Mouse (Mus musculus) brown adipose tissue, adult 24 weeks (tissue): ENCODE measurements at regions not wholly inside any gene's neighbourhood (a gene's known extent, or its start where the extent isn't known, plus 50 kb on each side); places are given as distances from the start of the nearest gene placed in this dataset.
"Not testable (repeated sequence)": the region's sequence is repeated elsewhere in the genome, so short reads cannot be mapped to it uniquely, and the experiment has no call there.

Experiments
- H3K27ac ChIP-seq: fragments of 200-500 bp; replicated peaks from 2 replicates; pipeline ENCODE4 v1.5.1; 2012; ENCODE audit warnings: low read depth, mild to moderate bottlenecking, low read length
- H3K4me1 ChIP-seq: fragments of 200-500 bp; 2 replicates; pipeline ENCODE4 v1.6.1; 2012; ENCODE audit warnings: low read length, mixed read lengths; ENCODE audit not compliant: control insufficient read depth, insufficient read depth, insufficient read length
- H3K4me3 ChIP-seq: fragments of 200-500 bp; 2 replicates; pipeline ENCODE4 v1.5.1; 2012; ENCODE audit warnings: low read depth, mild to moderate bottlenecking, low read length, moderate library complexity; ENCODE audit not compliant: insufficient read depth

DNA sequence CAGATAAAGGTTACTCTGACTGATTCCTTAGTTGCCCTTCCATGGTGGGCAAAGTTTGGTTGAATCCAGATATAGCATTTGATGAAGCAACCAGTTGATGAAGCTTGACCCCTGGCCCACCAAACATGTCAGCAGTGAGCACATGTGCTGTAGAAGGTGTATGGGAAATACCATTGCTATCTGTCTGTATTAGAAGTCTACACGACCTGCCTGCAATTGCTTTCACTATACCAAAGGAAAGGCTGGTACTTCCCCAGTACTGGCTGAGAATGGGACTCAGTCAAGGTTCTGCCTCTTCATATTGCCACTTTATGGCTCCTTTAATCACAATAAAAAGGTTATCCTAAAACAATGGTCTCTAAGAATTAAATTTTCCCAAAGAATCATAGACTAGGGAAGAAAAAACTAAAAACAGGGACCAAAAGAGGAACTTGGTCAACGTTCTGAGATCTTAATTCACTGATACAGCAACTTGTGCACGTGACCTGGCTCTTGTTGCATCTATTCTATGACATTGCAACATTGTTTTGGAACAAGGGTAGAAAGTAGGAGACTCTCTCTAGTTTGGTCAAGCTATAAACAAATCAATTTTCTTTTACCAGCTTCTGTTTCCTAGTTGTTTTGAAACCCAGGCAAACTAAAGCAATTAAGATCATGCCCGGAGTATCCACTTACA is 284.0 kb downstream of the Rapgef2 start:
- Histone ChIP-seq H3K4me1 (no peaks in the 10 kb centered on the region), H3K4me3 (no peak overlapping the region)

DNA sequence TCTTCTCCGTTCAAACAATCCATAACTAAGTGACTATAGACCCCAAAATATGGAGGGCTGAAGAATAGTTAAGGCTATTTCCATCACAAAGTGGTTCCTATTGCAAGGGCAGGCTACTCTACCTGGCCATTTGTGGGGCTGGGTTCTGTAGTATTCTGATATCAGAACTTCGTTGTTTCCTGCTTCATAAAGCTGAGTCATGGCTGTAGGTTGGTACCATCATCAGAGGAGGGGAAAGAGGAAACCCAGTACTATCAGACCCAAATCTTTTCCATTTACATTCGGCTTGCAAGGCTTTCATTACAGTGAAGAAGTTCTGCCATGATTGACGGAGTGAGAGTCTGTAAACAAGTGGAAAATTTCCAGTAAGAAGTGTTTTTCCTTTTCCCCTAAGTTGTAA is 284.6 kb downstream of the Rapgef2 start:
- no peak overlapping the region for H3K27ac ChIP-seq
- no peaks in the 10 kb centered on the region for H3K4me1 ChIP-seq
- H3K4me3 ChIP-seq: no peak overlapping the region

More for the DNA sequence above, 284.0 kb downstream of the Rapgef2 start:
- no peak overlapping the region for H3K27ac ChIP-seq

- H3K4me1 ChIP-seq: no peaks in the 10 kb centered on the region
- no peak overlapping the region for H3K4me3 ChIP-seq
- H3K27ac ChIP-seq: no peak overlapping the region
These were observed 286.0 kb downstream of the Rapgef2 start for GRCm38 (mm10) chr3:79000293-79000692.

DNA sequence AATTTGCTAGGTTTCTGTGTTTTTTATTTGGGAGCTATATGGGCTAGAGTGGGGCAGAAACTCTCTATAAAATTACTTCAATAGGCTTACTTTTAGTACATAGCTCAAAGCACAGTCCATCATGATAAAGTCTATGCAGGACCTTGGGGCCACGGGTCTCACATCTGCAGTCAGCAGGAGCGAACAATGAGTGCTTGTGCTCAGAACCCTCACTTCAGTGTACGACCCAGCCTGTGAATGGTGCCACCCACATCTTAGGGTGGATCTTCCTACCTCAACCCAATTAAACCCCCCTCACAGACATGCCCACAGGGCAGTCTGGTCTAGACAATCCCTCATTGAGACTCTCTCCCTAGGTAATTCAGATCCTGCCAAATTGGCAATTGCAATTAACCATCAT is 286.5 kb downstream of the Rapgef2 start:
- H3K27ac ChIP-seq: no peak overlapping the region
- no peak overlapping the region for H3K4me3 ChIP-seq

GRCm38 (mm10) chr3:78988120-78988519 is 298.2 kb downstream of the Rapgef2 start:
- no peak overlapping the region for H3K4me3 ChIP-seq
- peaks cover 13% of the 10 kb centered on the region; the same call in 1 of the 2 replicates for H3K4me1 ChIP-seq
- peak overlapping the region; percentile 78 for H3K27ac ChIP-seq

More for the DNA sequence above, 286.5 kb downstream of the Rapgef2 start:
- no peaks in the 10 kb centered on the region for H3K4me1 ChIP-seq

GRCm38 (mm10) chr3:78986726-78987125 is 299.6 kb downstream of the Rapgef2 start:
- Histone ChIP-seq H3K27ac (no peak overlapping the region), H3K4me1 (peaks cover 13% of the 10 kb centered on the region; the same call in 1 of the 2 replicates), H3K4me3 (no peak overlapping the region)

DNA sequence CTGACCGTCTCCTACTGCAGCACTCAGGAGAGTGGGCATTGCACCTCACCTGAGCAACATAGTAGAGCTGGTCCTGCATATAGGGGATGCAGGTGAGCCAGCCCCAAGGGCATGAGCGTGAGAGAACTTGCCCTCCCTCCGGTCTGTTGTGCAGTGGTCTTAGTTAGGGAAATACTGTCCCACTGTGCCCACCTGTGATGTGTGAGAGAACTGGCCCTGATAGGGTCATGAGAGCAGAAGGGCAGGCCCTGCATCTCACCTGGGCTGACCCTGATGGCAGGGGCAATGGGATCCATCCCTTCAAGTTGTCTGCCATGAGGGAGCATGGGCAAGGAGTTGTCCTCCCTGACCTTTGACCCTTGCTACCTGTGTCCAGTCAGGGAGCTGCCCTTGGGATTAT is 305.3 kb downstream of the Rapgef2 start:
- Histone ChIP-seq H3K4me3 (no peak overlapping the region), H3K27ac (no peak overlapping the region), H3K4me1 (no peaks in the 10 kb centered on the region)

- H3K27ac ChIP-seq: no peak overlapping the region
- no peak overlapping the region for H3K4me3 ChIP-seq
- H3K4me1 ChIP-seq: no peaks in the 10 kb centered on the region
These were observed 307.5 kb downstream of the Rapgef2 start for GRCm38 (mm10) chr3:78978781-78979180.

DNA sequence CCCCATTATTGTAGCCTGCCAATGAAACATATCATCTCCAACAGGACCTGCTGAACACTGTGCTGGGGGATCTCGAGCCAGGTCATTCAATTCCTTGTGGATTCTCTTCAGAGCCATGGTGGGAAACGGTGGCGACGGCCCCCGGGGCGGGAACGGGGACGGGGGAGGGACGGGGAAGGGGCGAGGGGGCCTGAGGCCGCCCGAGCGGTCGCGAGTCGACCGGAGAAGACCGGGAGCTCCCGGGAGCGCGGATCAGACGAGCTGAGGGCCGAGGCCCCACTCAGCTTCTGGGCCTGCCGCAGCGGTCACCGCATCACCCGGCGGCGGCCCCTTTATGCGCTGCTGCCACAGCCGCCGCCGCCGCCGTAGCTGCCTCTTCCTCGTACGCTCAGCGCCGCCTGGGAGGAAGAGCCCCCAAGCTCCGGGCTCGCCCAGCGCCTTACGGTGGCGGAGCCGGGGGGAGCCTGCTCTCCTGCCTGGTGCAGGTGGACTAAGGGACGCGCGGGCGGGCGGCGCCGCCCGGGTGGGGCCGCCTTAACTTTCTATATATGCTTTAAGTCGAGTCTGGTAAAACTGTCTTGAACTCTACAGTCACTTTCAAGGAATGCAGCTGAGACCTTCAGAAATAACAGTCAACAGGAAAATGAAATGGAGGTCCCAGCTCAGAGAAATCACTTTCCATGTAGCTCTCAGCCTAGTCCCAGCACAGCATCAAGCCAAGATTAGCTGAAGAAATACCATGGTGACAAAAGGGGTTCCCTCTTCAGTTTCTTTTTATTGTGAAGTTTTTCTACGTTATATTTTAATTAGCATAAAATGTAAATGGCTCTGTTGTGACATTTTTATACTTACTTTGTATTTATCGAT is 319.4 kb downstream of the Rapgef2 start:
- H3K4me1 ChIP-seq, H3K27ac ChIP-seq: not testable (repeated sequence)
- H3K4me3 ChIP-seq: peak overlapping the region; percentile 63

DNA sequence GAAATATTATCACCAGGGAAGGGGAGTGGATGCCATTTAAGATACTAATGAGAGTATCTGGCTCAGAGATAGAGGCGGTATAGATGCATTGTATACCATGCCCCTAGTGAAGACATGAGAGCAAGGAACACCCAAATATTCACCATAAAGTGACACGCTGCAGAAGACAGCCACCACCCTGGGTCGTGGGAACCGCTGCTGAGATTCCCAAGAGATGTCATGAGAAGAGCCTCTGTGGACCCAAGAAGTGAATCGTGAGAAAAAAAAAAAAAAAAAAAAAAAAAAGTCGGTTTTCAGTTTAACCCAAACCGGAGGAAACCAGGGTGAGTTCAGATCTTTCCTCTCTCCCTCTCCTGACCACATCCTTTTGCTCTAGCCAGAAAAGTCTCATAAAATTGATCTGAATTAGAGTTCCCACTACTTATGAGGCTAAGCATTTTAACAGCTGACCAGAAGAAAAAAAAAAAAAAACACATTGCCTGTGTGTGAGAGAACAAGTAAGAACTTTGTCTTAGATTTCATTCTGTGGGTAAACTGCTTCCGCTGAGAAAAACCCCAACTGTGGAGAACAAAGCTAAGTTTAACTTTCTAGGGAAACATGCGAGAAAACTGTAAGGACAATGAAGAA is 322.0 kb downstream of the Rapgef2 start:
- peak overlapping the region; percentile 58 for H3K27ac ChIP-seq
- H3K4me3 ChIP-seq: no peak overlapping the region
- no peaks in the 10 kb centered on the region for H3K4me1 ChIP-seq

- Histone ChIP-seq H3K4me1 (no peaks in the 10 kb centered on the region), H3K27ac (no peak overlapping the region), H3K4me3 (no peak overlapping the region)
These were observed 327.5 kb downstream of the Rapgef2 start for GRCm38 (mm10) chr3:78958781-78959180.

DNA sequence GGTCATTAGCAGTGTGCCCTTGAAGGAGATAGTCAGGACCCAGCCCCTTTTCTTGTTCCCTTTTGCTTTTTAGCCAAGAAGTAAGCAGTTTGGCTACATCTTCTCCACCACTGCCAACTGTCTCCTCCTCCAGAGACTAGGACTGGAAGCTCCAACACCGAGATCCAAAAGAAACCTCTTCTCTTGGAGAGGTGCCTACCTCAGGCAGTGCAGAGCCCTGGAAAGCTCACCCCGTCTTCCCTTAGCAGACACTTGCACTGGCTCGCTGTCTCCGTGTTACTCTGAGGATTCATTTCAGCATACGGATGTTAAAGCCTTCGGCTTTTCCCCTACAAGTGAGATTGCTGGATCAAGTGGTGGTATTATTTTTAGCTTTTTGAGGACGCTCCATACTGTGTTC is 331.0 kb downstream of the Rapgef2 start:
- Histone ChIP-seq H3K4me3 (no peak overlapping the region), H3K27ac (no peak overlapping the region), H3K4me1 (no peaks in the 10 kb centered on the region)

- not testable (repeated sequence) for H3K4me3 ChIP-seq, H3K4me1 ChIP-seq, H3K27ac ChIP-seq
These were observed 336.9 kb downstream of the Rapgef2 start for GRCm38 (mm10) chr3:78949385-78949784.

DNA sequence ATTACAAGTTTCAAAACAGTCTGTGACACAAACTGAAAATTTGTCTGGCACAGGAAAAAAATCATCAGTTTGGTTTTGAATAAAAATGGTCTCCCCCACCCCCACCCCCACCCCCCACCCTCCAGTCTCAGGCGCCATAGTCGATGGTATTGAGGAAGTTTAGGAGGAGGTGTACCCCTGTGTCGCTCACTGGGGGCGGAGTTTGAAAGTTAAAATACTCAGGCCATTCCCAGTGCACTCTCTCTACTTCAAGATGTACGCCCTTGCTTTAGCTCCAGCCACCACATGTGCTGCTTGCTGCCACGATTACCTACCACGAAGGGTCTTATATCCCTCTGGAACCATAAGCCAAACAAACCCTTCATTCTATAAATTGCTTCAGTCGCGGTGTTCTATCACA is 337.6 kb downstream of the Rapgef2 start:
- no peaks in the 10 kb centered on the region for H3K4me1 ChIP-seq

DNA sequence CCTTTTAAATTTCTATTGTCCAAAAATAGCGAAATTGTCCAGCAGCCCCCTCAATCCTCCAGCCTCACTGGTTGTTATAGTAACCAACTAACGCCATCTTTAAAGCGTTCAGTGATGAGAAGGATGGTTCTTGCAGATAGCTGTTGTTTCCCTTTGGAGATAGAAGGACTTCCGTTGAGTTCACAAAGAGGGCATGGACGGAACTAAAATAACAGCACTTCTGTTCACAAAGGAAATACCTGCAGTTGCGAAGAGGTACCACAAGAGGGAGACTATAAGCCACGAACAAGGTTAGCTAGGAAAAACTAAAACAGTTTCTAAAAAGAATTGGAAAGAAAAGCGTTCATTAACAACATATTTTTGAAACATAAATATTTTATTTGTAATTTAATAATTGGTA is 338.1 kb downstream of the Rapgef2 start:
- Histone ChIP-seq H3K27ac (no peak overlapping the region), H3K4me1 (no peaks in the 10 kb centered on the region), H3K4me3 (no peak overlapping the region)

More for the DNA sequence above, 337.6 kb downstream of the Rapgef2 start:
- H3K4me3 ChIP-seq: no peak overlapping the region
- H3K27ac ChIP-seq: no peak overlapping the region
